Mouse (Mus musculus) liver, postnatal 0 days (tissue): ENCODE data around the gene Smarca4.

Experiments used
- CTCF ChIP-seq: sonication (generic); IDR thresholded peaks from 2 replicates; pipeline ENCODE4 v1.5.1; 2016; ENCODE audit warnings: antibody characterized with exemption, low read depth
- EP300 ChIP-seq: IDR thresholded peaks from 2 replicates; pipeline ENCODE4 v1.6.1; 2016; ENCODE audit warnings: antibody characterized with exemption, low read depth, mild to moderate bottlenecking

GRCm38 (mm10) chr9:21732288-21732687 lies 116.3 kb downstream of the Smarca4 start:
- TF ChIP-seq CTCF (no peak), EP300 (no peak)
